Mouse (Mus musculus): ENCODE data around the gene Tex14. TPM values are rescaled to one million over a fixed set of nuclear protein-coding genes. Genes with fewer than 3 reads are reported as not detected.

Gene Tex14
- polyA plus RNA-seq, 1 experiment from 2014 or later: 0.30 TPM

- ATAC-seq (replicated peaks; ENCODE audit: insufficient number of reproducible peaks, low FRiP score, low TSS enrichment): no peak
- no peak overlapping the region for H3K4me3 ChIP-seq (ENCODE audit: low read depth, low read length)
- no peak overlapping the region for H3K4me2 ChIP-seq
- no peaks in the 10 kb centered on the region for H3K4me1 ChIP-seq (ENCODE audit: control insufficient read depth, insufficient read depth, low read length)
- H3K27me3 ChIP-seq (ENCODE audit: control insufficient read depth, insufficient read depth, low read length): no peaks in the 10 kb centered on the region
- no peak overlapping the region for H3K9ac ChIP-seq (ENCODE audit: low read depth, low read length)
- 74% methylated on average over 3 of the region's 3 CpGs for WGBS (ENCODE audit: insufficient replicate concordance)
- H3K36me3 ChIP-seq (ENCODE audit: control insufficient read depth, insufficient read depth, low read length): no peaks in the 10 kb centered on the region
- H3K9me3 ChIP-seq (replicated peaks; ENCODE audit: control insufficient read depth, low read length): no peaks in the 10 kb centered on the region
- H3K27ac ChIP-seq (ENCODE audit: low read depth, low read length): no peak overlapping the region
These were observed 101.6 kb downstream of the Tex14 start for GRCm38 (mm10) chr11:87506502-87506901.

GRCm38 (mm10) chr11:87507043-87507442 lies 102.2 kb downstream of the Tex14 start:
- H3K9ac ChIP-seq (ENCODE audit: low read depth, low read length): no peak overlapping the region
- no peak for ATAC-seq (replicated peaks; ENCODE audit: insufficient number of reproducible peaks, low FRiP score, low TSS enrichment)
- no peaks in the 10 kb centered on the region for H3K4me1 ChIP-seq (ENCODE audit: control insufficient read depth, insufficient read depth, low read length)
- H3K4me3 ChIP-seq (ENCODE audit: low read depth, low read length): no peak overlapping the region
- H3K9me3 ChIP-seq (replicated peaks; ENCODE audit: control insufficient read depth, low read length): no peaks in the 10 kb centered on the region
- no peak overlapping the region for H3K4me2 ChIP-seq
- H3K27ac ChIP-seq (ENCODE audit: low read depth, low read length): no peak overlapping the region
- H3K27me3 ChIP-seq (ENCODE audit: control insufficient read depth, insufficient read depth, low read length): no peaks in the 10 kb centered on the region
- H3K36me3 ChIP-seq (ENCODE audit: control insufficient read depth, insufficient read depth, low read length): no peaks in the 10 kb centered on the region

GRCm38 (mm10) chr11:87519260-87519659 lies 114.4 kb downstream of the Tex14 start:
- Histone ChIP-seq H3K9me3 (replicated peaks; ENCODE audit: control insufficient read depth, low read length) (no peaks in the 10 kb centered on the region), H3K4me3 (ENCODE audit: low read depth, low read length) (no peak overlapping the region), H3K27me3 (ENCODE audit: control insufficient read depth, insufficient read depth, low read length) (no peaks in the 10 kb centered on the region), H3K4me1 (ENCODE audit: control insufficient read depth, insufficient read depth, low read length) (no peaks in the 10 kb centered on the region), H3K9ac (ENCODE audit: low read depth, low read length) (no peak overlapping the region), H3K27ac (ENCODE audit: low read depth, low read length) (no peak overlapping the region), H3K36me3 (ENCODE audit: control insufficient read depth, insufficient read depth, low read length) (no peaks in the 10 kb centered on the region), H3K4me2 (no peak overlapping the region)
- 3% methylated on average over 2 of the region's 2 CpGs for WGBS (ENCODE audit: insufficient replicate concordance)
- ATAC-seq (replicated peaks; ENCODE audit: insufficient number of reproducible peaks, low FRiP score, low TSS enrichment): no peak

GRCm38 (mm10) chr11:87523466-87523865 lies 118.6 kb downstream of the Tex14 start:
- no peaks in the 10 kb centered on the region for H3K9me3 ChIP-seq (replicated peaks; ENCODE audit: control insufficient read depth, low read length)
- H3K4me2 ChIP-seq: no peak overlapping the region
- 71% methylated on average over 5 of the region's 5 CpGs for WGBS (ENCODE audit: insufficient replicate concordance)
- no peak overlapping the region for H3K27ac ChIP-seq (ENCODE audit: low read depth, low read length)
- H3K4me1 ChIP-seq (ENCODE audit: control insufficient read depth, insufficient read depth, low read length): peaks cover 3% of the 10 kb centered on the region; the same call in 1 of the 2 replicates
- no peaks in the 10 kb centered on the region for H3K27me3 ChIP-seq (ENCODE audit: control insufficient read depth, insufficient read depth, low read length)
- no peak overlapping the region for H3K4me3 ChIP-seq (ENCODE audit: low read depth, low read length)
- no peak overlapping the region for H3K9ac ChIP-seq (ENCODE audit: low read depth, low read length)
- no peak for ATAC-seq (replicated peaks; ENCODE audit: insufficient number of reproducible peaks, low FRiP score, low TSS enrichment)
- no peaks in the 10 kb centered on the region for H3K36me3 ChIP-seq (ENCODE audit: control insufficient read depth, insufficient read depth, low read length)

- H3K4me2 ChIP-seq: no peak overlapping the region
- no peaks in the 10 kb centered on the region for H3K36me3 ChIP-seq (ENCODE audit: control insufficient read depth, insufficient read depth, low read length)
- no peak overlapping the region for H3K4me3 ChIP-seq (ENCODE audit: low read depth, low read length)
- no peaks in the 10 kb centered on the region for H3K9me3 ChIP-seq (replicated peaks; ENCODE audit: control insufficient read depth, low read length)
- ATAC-seq (replicated peaks; ENCODE audit: insufficient number of reproducible peaks, low FRiP score, low TSS enrichment): no peak
- no peaks in the 10 kb centered on the region for H3K27me3 ChIP-seq (ENCODE audit: control insufficient read depth, insufficient read depth, low read length)
- no peak overlapping the region; the same call in 1 of the 2 replicates for H3K27ac ChIP-seq (ENCODE audit: low read depth, low read length)
- no peak overlapping the region for H3K9ac ChIP-seq (ENCODE audit: low read depth, low read length)
- peaks cover 3% of the 10 kb centered on the region; the same call in 1 of the 2 replicates for H3K4me1 ChIP-seq (ENCODE audit: control insufficient read depth, insufficient read depth, low read length)
These were observed 119.1 kb downstream of the Tex14 start for GRCm38 (mm10) chr11:87523967-87524366.

- Histone ChIP-seq H3K4me2 (no peak overlapping the region), H3K9ac (ENCODE audit: low read depth, low read length) (no peak overlapping the region), H3K4me1 (ENCODE audit: control insufficient read depth, insufficient read depth, low read length) (peaks cover 3% of the 10 kb centered on the region; the same call in 1 of the 2 replicates), H3K27me3 (ENCODE audit: control insufficient read depth, insufficient read depth, low read length) (no peaks in the 10 kb centered on the region), H3K4me3 (ENCODE audit: low read depth, low read length) (no peak overlapping the region), H3K36me3 (ENCODE audit: control insufficient read depth, insufficient read depth, low read length) (no peaks in the 10 kb centered on the region), H3K27ac (ENCODE audit: low read depth, low read length) (peak overlapping the region; percentile 50), H3K9me3 (replicated peaks; ENCODE audit: control insufficient read depth, low read length) (no peaks in the 10 kb centered on the region)
- ATAC-seq (replicated peaks; ENCODE audit: insufficient number of reproducible peaks, low FRiP score, low TSS enrichment): no peak
These were observed 119.9 kb downstream of the Tex14 start for GRCm38 (mm10) chr11:87524780-87525179.

- no peaks in the 10 kb centered on the region for H3K27me3 ChIP-seq (ENCODE audit: control insufficient read depth, insufficient read depth, low read length)
- no peak for ATAC-seq (replicated peaks; ENCODE audit: insufficient number of reproducible peaks, low FRiP score, low TSS enrichment)
- no peak overlapping the region for H3K4me2 ChIP-seq
- no peaks in the 10 kb centered on the region for H3K9me3 ChIP-seq (replicated peaks; ENCODE audit: control insufficient read depth, low read length)
- H3K27ac ChIP-seq (ENCODE audit: low read depth, low read length): no peak overlapping the region
- no peaks in the 10 kb centered on the region for H3K36me3 ChIP-seq (ENCODE audit: control insufficient read depth, insufficient read depth, low read length)
- peaks cover 3% of the 10 kb centered on the region; the same call in 1 of the 2 replicates for H3K4me1 ChIP-seq (ENCODE audit: control insufficient read depth, insufficient read depth, low read length)
- no peak overlapping the region for H3K4me3 ChIP-seq (ENCODE audit: low read depth, low read length)
- H3K9ac ChIP-seq (ENCODE audit: low read depth, low read length): no peak overlapping the region
- 63% methylated on average over 3 of the region's 3 CpGs for WGBS (ENCODE audit: insufficient replicate concordance)
These were observed 122.5 kb downstream of the Tex14 start for GRCm38 (mm10) chr11:87527364-87527763.

GRCm38 (mm10) chr11:87527990-87528389 lies 123.1 kb downstream of the Tex14 start:
- no peak for ATAC-seq (replicated peaks; ENCODE audit: insufficient number of reproducible peaks, low FRiP score, low TSS enrichment)

GRCm38 (mm10) chr11:87531695-87532094 lies 126.8 kb downstream of the Tex14 start:
- ATAC-seq (replicated peaks; ENCODE audit: insufficient number of reproducible peaks, low FRiP score, low TSS enrichment): no peak
- H3K4me3 ChIP-seq (ENCODE audit: low read depth, low read length): no peak overlapping the region
- no peak overlapping the region for H3K4me2 ChIP-seq
- no peaks in the 10 kb centered on the region for H3K36me3 ChIP-seq (ENCODE audit: control insufficient read depth, insufficient read depth, low read length)
- WGBS (ENCODE audit: insufficient replicate concordance): 56% methylated on average over 6 of the region's 6 CpGs
- H3K27ac ChIP-seq (ENCODE audit: low read depth, low read length): no peak overlapping the region
- H3K9me3 ChIP-seq (replicated peaks; ENCODE audit: control insufficient read depth, low read length): no peaks in the 10 kb centered on the region
- H3K9ac ChIP-seq (ENCODE audit: low read depth, low read length): no peak overlapping the region
- H3K27me3 ChIP-seq (ENCODE audit: control insufficient read depth, insufficient read depth, low read length): no peaks in the 10 kb centered on the region
- H3K4me1 ChIP-seq (ENCODE audit: control insufficient read depth, insufficient read depth, low read length): no peaks in the 10 kb centered on the region

More at GRCm38 (mm10) chr11:87527990-87528389, 123.1 kb downstream of the Tex14 start:
- Histone ChIP-seq H3K9ac (ENCODE audit: low read depth, low read length) (no peak overlapping the region), H3K4me1 (ENCODE audit: control insufficient read depth, insufficient read depth, low read length) (peaks cover 3% of the 10 kb centered on the region; the same call in 1 of the 2 replicates), H3K36me3 (ENCODE audit: control insufficient read depth, insufficient read depth, low read length) (no peaks in the 10 kb centered on the region), H3K27me3 (ENCODE audit: control insufficient read depth, insufficient read depth, low read length) (no peaks in the 10 kb centered on the region), H3K4me2 (no peak overlapping the region), H3K9me3 (replicated peaks; ENCODE audit: control insufficient read depth, low read length) (no peaks in the 10 kb centered on the region), H3K27ac (ENCODE audit: low read depth, low read length) (no peak overlapping the region), H3K4me3 (ENCODE audit: low read depth, low read length) (no peak overlapping the region)
- 56% methylated on average over 4 of the region's 4 CpGs for WGBS (ENCODE audit: insufficient replicate concordance)

Data from heart, embryonic 11.5 days (tissue).